7 mouse cellular contexts compared by ENCODE assay signal in the genomic region with DNA sequence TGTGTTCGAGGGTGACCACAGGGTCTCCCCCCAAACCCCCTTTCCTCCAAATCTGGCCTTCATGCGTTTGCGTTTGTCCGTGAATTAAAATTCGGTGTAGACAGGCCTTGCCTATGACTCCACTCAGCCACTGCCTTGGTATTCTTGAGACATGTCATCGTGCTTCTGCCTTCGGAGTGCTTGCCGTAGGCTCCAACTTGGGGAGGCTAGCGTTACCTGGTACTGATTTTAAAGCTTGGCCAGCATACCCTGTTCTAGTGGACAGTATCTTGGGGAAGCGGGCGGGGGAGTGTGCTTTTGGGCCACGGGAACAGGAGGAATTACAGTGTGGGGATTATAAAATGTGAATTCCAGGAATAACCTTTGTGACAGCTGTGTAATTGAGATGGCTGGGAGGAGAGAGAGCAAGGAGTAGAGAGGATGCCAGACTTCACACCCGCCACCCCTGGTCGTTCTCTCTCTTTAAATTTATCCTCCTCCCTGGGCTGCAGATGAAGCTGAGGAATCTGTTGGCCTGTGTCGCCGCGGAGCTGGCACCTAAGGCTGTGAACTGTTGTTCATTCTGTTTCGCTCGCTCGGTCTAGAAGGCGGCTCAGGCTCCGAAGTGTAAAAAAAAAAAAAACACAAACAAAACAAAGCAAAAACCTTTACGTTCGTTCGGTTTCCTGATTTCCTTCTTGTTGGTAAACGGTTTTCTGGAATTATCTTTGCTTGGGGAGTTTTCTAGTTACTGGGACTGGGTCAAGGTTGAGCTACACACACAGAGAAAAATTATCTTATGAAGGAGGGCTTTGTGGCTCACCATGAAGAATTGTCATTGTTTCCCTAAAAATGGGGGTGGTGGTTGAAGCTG. TPM values are rescaled to one million over a fixed set of nuclear protein-coding genes. Genes with fewer than 3 reads are reported as not detected.
A peak's percentile ranks its signal among the peaks of the same experiment; 100 is the strongest.
DNase-seq lines count a peak whose midpoint lies in the region; ATAC-seq and TF ChIP-seq lines count a peak whose summit lies in the region.

No protein-coding gene starts in this region.

- peaks cover 11% of the 10 kb centered on the region for H3K36me3 ChIP-seq in heart, embryonic 12.5 days
- H3K36me3 ChIP-seq in small intestine, adult 2 months (ENCODE audit: control insufficient read depth, insufficient read depth, low read length) = no peaks in the 10 kb centered on the region

- no peak for ATAC-seq in heart, embryonic 12.5 days (ENCODE audit: insufficient number of reproducible peaks, low FRiP score)
- ATAC-seq in megakaryocyte progenitor cell, adult 5-6 weeks (replicated peaks; ENCODE audit: poor library complexity) = peak; percentile 38

- H3K4me2 ChIP-seq in heart, embryonic 12.5 days = peak overlapping the region; percentile 84

- H3K9ac ChIP-seq in heart, embryonic 12.5 days = peak overlapping the region; percentile 99

- no peak for TF ChIP-seq POLR2A in small intestine, adult 2 months (IDR thresholded peaks at IDR 0.05; ENCODE audit: low read depth, low read length)

- H3K27me3 ChIP-seq in heart, embryonic 12.5 days (replicated peaks) = no peaks in the 10 kb centered on the region
- no peaks in the 10 kb centered on the region for H3K27me3 ChIP-seq in small intestine, adult 2 months (ENCODE audit: control insufficient read depth, insufficient read depth, low read length)

- 1% methylated on average over 26 of the region's 26 CpGs for WGBS in heart, embryonic 12.5 days
- WGBS in small intestine, adult 2 months = 9% methylated on average over 26 of the region's 26 CpGs

- H3K9me3 ChIP-seq in heart, embryonic 12.5 days (replicated peaks) = no peaks in the 10 kb centered on the region

- no peak for TF ChIP-seq CTCF in small intestine, adult 2 months (IDR thresholded peaks at IDR 0.05; ENCODE audit: extremely low read depth, insufficient read length, insufficient replicate concordance, low read depth, low read length)

- H3K4me1 ChIP-seq in heart, embryonic 12.5 days (replicated peaks) = peaks cover 54% of the 10 kb centered on the region
- peaks cover 11% of the 10 kb centered on the region for H3K4me1 ChIP-seq in small intestine, adult 2 months (ENCODE audit: control insufficient read depth, insufficient read depth, insufficient read length, low read length)

- peak overlapping the region; percentile 95 for H3K4me3 ChIP-seq in heart, embryonic 12.5 days
- H3K4me3 ChIP-seq in small intestine, adult 2 months (ENCODE audit: low read depth, low read length) = peak overlapping the region; percentile 89

- peak; percentile 52 for DNase-seq in CD4-positive helper T cell, adult 2 months (ENCODE audit: low read depth, low spot score)
- peak; percentile 50 for DNase-seq in MN1 (ENCODE audit: low spot score)
- DNase-seq in embryo, embryonic 10.5 days (ENCODE audit: low spot score) = peak; percentile 54
- peak; percentile 42 for DNase-seq in kidney, postnatal 14 days

- peak overlapping the region; percentile 98 for H3K27ac ChIP-seq in heart, embryonic 12.5 days (ENCODE audit: poor library complexity, severe bottlenecking)
- H3K27ac ChIP-seq in small intestine, adult 2 months (ENCODE audit: insufficient read depth, low read depth, low read length) = peak overlapping the region; percentile 69

RNA-seq across cellular contexts. Expression of gene Map4k4, which starts 1.4 kb away (rescaled TPM):
- 26.1 and 31.8 TPM in 2 replicates for polyA plus RNA-seq in heart, embryonic 12.5 days (2016; fragmentation: Nextera tagmentation; extraction: Ambion mirVana)
- 13.3 and 19.2 TPM in 2 replicates for total RNA-seq in megakaryocyte progenitor cell, adult 5-6 weeks (2015)
- 42.5 and 66.7 TPM in 2 replicates for total RNA-seq in megakaryocyte progenitor cell, adult 5-6 weeks (2017)
- polyA plus RNA-seq in small intestine, adult 2 months (2012; rRNA removed) = 16.7 and 41.0 TPM in 2 replicates
